Mouse (Mus musculus) MEL (cell line): Measurements from ENCODE around the gene Auts2.

Source experiments
- CHD2 ChIP-seq: IDR thresholded peaks from 2 replicates; pipeline ENCODE4 v1.6.1; 2011; ENCODE audit warnings: low read length, improper control_type of control experiment
- GATA1 ChIP-seq: IDR thresholded peaks from 2 replicates; pipeline ENCODE4 v1.6.1; 2011; ENCODE audit warnings: low read depth, low read length, improper control_type of control experiment
- HCFC1 ChIP-seq: IDR thresholded peaks from 2 replicates; pipeline ENCODE4 v1.6.1; 2012; ENCODE audit warnings: low read depth, mild to moderate bottlenecking, inconsistent platforms, low read length, improper control_type of control experiment, moderate library complexity
- MAX ChIP-seq: IDR thresholded peaks from 2 replicates; pipeline ENCODE4 v1.6.1; 2011; ENCODE audit warnings: low read length, improper control_type of control experiment
- MXI1 ChIP-seq: IDR thresholded peaks from 2 replicates; pipeline ENCODE4 v1.6.1; 2011; ENCODE audit warnings: mild to moderate bottlenecking, low read depth, low read length, improper control_type of control experiment
- POLR2A ChIP-seq, 2 experiments: IDR thresholded peaks; 2 replicates each; pipeline ENCODE4 v1.6.1; 2011 to 2012; ENCODE audit warnings: low read length in 2 of 2, mild to moderate bottlenecking in 2 of 2, control low read depth in 1 of 2, improper control_type of control experiment in 1 of 2, low read depth in 1 of 2, moderate library complexity in 1 of 2; ENCODE audit not compliant: control insufficient read depth in 1 of 2, insufficient read depth in 1 of 2, poor library complexity in 1 of 2
- RAD21 ChIP-seq: IDR thresholded peaks from 2 replicates; pipeline ENCODE4 v1.6.1; 2011; ENCODE audit warnings: mild to moderate bottlenecking, low read depth, low read length, improper control_type of control experiment
- SIN3A ChIP-seq: IDR thresholded peaks from 2 replicates; pipeline ENCODE4 v1.6.1; 2012; ENCODE audit warnings: low read length, improper control_type of control experiment, inconsistent platforms
- TBP ChIP-seq: IDR thresholded peaks from 2 replicates; pipeline ENCODE4 v1.8.0; 2011; ENCODE audit warnings: low read depth, low read length, improper control_type of control experiment
- USF2 ChIP-seq, 2 experiments: IDR thresholded peaks; 2 replicates each; pipeline ENCODE4 v1.6.1; 2011 to 2012; ENCODE audit warnings: improper control_type of control experiment in 2 of 2, low read length in 2 of 2, borderline replicate concordance in 1 of 2, inconsistent platforms in 1 of 2, low read depth in 1 of 2, mild to moderate bottlenecking in 1 of 2; ENCODE audit not compliant: insufficient read depth in 1 of 2
- ZNF384 ChIP-seq: IDR thresholded peaks from 2 replicates; pipeline ENCODE4 v1.6.1; 2012; ENCODE audit warnings: low read depth, mild to moderate bottlenecking, inconsistent platforms, low read length, improper control_type of control experiment

GRCm38 (mm10) chr5:131849644-131850043, 693.5 kb downstream of the Auts2 start:
- TF ChIP-seq ZNF384, result no peak
- TF ChIP-seq HCFC1, result no peak
- TF ChIP-seq TBP, result no peak
- no peak for TF ChIP-seq MAX
- TF ChIP-seq POLR2A (IDR thresholded peaks at IDR 0.05; ENCODE audit: control insufficient read depth in 1 of 2, insufficient read depth in 1 of 2, low read depth in 1 of 2, low read length in 2 of 2, poor library complexity in 1 of 2), result no peak
- TF ChIP-seq USF2 (IDR thresholded peaks at IDR 0.05; ENCODE audit: borderline replicate concordance in 1 of 2, insufficient read depth in 1 of 2, low read depth in 1 of 2, low read length in 2 of 2), result no peak
- TF ChIP-seq RAD21, result no peak
- no peak for TF ChIP-seq CHD2
- no peak for TF ChIP-seq GATA1
- no peak for TF ChIP-seq SIN3A
- no peak for TF ChIP-seq MXI1
